Mouse (Mus musculus) heart, embryonic 16.5 days (tissue): ENCODE measurements around the gene Gse1. TPM values are rescaled to one million over a fixed set of nuclear protein-coding genes. Genes with fewer than 3 reads are reported as not detected.

Source experiments
- ATAC-seq: fragments of 200-750 bp; cut with Nextera tagmentation; replicated peaks from 2 replicates; pipeline ENCODE4 v1.8.0; 2017; ENCODE audit warnings: moderate number of reproducible peaks; ENCODE audit not compliant: insufficient read depth, low FRiP score; ENCODE audit errors: extremely low read depth
- H3K27ac ChIP-seq: fragments of 300-500 bp; sonication (generic); 2 replicates; pipeline ENCODE4 v1.5.1; 2014; ENCODE audit warnings: mild to moderate bottlenecking, low read length, control low read depth, moderate library complexity
- H3K27me3 ChIP-seq: fragments of 300-500 bp; sonication (generic); 2 replicates; pipeline ENCODE4 v1.6.1; 2014; ENCODE audit warnings: low read length, mixed read lengths; ENCODE audit not compliant: control insufficient read depth, insufficient read depth
- H3K36me3 ChIP-seq: fragments of 300-500 bp; sonication (generic); 2 replicates; pipeline ENCODE4 v1.6.1; 2014; ENCODE audit not compliant: control insufficient read depth, insufficient read depth
- H3K4me1 ChIP-seq: fragments of 300-500 bp; sonication (generic); 2 replicates; pipeline ENCODE4 v1.6.1; 2014; ENCODE audit warnings: low read length, mixed read lengths; ENCODE audit not compliant: control insufficient read depth, insufficient read depth
- H3K4me2 ChIP-seq: fragments of 300-500 bp; sonication (generic); 2 replicates; pipeline ENCODE4 v1.6.1; 2014; ENCODE audit warnings: low read depth, mild to moderate bottlenecking, control low read depth, low read length
- H3K4me3 ChIP-seq: fragments of 300-500 bp; sonication (generic); 2 replicates; pipeline ENCODE4 v1.5.1; 2014; ENCODE audit warnings: mild to moderate bottlenecking, control low read depth, low read length
- H3K9ac ChIP-seq: fragments of 300-500 bp; sonication (generic); 2 replicates; pipeline ENCODE4 v1.6.1; 2014; ENCODE audit warnings: low read length, control low read depth
- H3K9me3 ChIP-seq: fragments of 300-500 bp; sonication (generic); replicated peaks from 2 replicates; pipeline ENCODE4 v1.6.1; 2016; ENCODE audit warnings: low read length; ENCODE audit not compliant: control insufficient read depth
- WGBS: fragments of 180-500 bp; shearing (Covaris S2); extraction: QIAGEN DNeasy Blood & Tissue Kit; methylation state at CpG from one replicate; pipeline ENCODE4 v1.1.7; 2014; 5-methylcytosine and 5-hydroxymethylcytosine counted together
- polyA plus RNA-seq: library from polyadenylated mRNA; unstranded; fragments of >200 nt; fragmentation: Nextera tagmentation; extraction: Ambion mirVana; gene quantifications from 2 replicates; pipeline ENCODE4 v1.2.1, GENCODE M21; 2015

Gse1 gene
- polyA plus RNA-seq, 1 experiment from 2014 or later, result 7.7 TPM

DNA sequence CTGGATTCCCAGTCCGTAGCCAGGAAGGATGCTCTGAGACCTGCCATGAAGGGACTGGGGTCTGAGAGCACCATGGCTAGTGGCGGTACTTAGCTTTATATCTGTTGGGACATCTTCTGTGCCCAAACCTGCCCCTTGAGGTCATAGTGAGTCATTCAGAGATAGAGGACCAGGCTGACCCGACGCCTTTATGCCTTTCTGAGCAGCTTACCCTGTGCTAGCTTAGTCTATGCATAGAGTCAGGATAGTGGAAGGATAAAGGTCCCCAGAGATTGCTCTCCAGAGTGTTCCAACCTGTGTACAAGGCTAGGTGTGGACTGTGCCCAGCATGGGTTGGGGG, 264.6 kb downstream of the Gse1 start:
- Histone ChIP-seq H3K27ac (no peak overlapping the region), H3K9ac (peak overlapping the region; percentile 6; the same call in 1 of the 2 replicates), H3K4me2 (no peak overlapping the region; the same call in 1 of the 2 replicates), H3K27me3 (no peaks in the 10 kb centered on the region), H3K36me3 (no peaks in the 10 kb centered on the region), H3K4me1 (peaks cover 70% of the 10 kb centered on the region), H3K9me3 (no peaks in the 10 kb centered on the region), H3K4me3 (no peak overlapping the region)
- no peak for ATAC-seq
- 41% methylated on average over 4 of the region's 4 CpGs for WGBS

DNA sequence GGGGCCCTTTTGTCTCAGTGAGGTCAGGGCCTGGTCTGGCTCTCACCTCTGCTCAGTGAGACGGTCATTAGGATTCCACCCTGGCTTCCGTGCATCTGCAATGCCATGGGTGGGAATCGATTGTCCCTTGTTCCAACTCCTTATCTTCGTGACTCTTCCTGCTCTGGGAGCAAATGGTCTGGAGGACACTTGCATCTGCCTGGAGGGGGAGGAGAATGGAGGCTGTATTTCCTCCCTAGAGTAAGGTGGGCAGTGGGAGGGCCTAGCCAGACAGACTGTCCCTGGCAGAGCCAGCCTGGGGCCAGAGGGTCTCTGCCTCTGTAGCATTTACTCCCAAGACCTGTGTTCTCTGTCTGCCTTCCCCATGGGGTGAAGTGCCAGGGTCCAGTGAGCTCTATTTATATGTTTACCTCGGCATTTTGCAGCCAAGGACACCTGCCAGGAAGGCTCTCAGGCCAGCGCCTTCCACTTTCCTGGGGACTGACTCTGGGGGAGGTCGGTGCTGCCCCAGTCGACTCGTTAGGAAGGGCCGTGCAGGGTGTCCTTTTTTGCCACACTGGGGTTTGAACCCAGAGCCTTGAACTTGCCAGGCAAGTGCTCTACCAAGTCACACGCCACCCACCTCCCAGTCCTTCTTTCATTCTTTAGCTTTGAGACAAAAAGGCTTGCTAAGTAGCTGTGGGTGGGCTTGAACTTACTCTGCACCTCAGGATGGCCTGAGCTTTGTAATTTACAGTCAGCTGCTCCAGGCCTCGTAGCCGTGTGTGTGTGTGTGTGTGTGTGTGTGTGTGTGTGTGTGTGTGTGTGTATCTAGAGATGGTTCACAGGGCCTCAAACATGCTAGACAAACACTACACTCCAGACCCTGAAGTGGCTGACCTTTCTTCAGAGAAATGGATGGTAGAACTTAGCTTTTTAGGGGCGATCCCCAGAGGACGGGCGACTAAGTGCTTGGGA, 265.5 kb downstream of the Gse1 start:
- Histone ChIP-seq H3K4me1 (peaks cover 79% of the 10 kb centered on the region), H3K4me3 (no peak overlapping the region), H3K36me3 (no peaks in the 10 kb centered on the region), H3K4me2 (no peak overlapping the region), H3K27me3 (no peaks in the 10 kb centered on the region), H3K9me3 (no peaks in the 10 kb centered on the region), H3K27ac (peak overlapping the region; percentile 63), H3K9ac (peak overlapping the region; percentile 39)
- WGBS, result 58% methylated on average over 16 of the region's 16 CpGs
- no peak for ATAC-seq

DNA sequence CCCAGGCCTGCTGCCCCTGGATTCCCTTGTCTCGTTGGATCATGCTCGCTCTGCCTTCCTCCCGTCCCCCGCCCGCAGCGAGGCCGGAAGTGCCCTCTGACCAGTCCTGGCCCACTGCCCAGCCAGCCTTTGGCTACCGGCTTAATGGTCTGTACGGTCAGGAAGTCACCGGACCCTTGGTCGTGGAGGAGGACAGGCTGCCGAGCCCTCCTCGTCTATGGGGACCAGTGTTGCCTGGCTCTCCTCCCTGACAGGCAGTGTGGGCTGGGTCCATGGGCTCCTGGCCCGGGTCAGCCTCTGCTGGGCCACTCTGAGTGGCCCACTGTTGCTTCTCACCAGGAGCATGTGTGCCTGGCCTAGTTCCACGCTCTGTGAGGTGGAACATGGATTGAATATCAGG, 266.6 kb downstream of the Gse1 start:
- peak overlapping the region; percentile 63 for H3K27ac ChIP-seq
- H3K9me3 ChIP-seq, result no peaks in the 10 kb centered on the region
- peak overlapping the region; percentile 37 for H3K4me2 ChIP-seq
- no peak overlapping the region for H3K4me3 ChIP-seq
- ATAC-seq, result peak; percentile 10; the same call in 1 of the 2 replicates
- 16% methylated on average over 15 of the region's 15 CpGs for WGBS
- peak overlapping the region; percentile 68 for H3K9ac ChIP-seq
- no peaks in the 10 kb centered on the region for H3K27me3 ChIP-seq
- H3K36me3 ChIP-seq, result no peaks in the 10 kb centered on the region
- H3K4me1 ChIP-seq, result peaks cover 83% of the 10 kb centered on the region

DNA sequence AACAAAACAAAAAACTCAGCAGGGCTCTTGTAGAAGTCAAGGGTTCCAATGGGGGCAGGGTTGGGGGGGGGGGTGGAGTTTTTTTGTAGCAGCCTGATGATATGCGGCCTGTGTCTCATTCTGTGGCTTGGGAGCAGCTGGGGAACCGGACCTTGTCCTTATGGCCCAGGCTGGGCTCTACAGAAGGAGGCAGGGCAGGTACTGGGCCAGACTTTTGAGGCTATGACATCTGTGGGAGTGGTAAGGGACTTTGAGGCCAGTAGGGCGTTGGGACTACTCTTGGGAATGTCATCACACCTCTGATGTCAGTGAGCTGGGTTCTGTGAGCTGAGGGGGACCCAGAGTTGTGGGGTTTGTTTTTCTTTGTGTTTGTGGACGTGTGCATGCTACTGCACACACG, 267.2 kb downstream of the Gse1 start:
- no peaks in the 10 kb centered on the region for H3K36me3 ChIP-seq
- peak overlapping the region; percentile 68; the same call in 1 of the 2 replicates for H3K9ac ChIP-seq
- H3K4me2 ChIP-seq, result no peak overlapping the region
- WGBS, result 62% methylated on average over 5 of the region's 5 CpGs
- no peak for ATAC-seq
- no peak overlapping the region for H3K4me3 ChIP-seq
- peaks cover 79% of the 10 kb centered on the region for H3K4me1 ChIP-seq
- no peaks in the 10 kb centered on the region for H3K9me3 ChIP-seq
- peak overlapping the region; percentile 63 for H3K27ac ChIP-seq
- no peaks in the 10 kb centered on the region for H3K27me3 ChIP-seq

DNA sequence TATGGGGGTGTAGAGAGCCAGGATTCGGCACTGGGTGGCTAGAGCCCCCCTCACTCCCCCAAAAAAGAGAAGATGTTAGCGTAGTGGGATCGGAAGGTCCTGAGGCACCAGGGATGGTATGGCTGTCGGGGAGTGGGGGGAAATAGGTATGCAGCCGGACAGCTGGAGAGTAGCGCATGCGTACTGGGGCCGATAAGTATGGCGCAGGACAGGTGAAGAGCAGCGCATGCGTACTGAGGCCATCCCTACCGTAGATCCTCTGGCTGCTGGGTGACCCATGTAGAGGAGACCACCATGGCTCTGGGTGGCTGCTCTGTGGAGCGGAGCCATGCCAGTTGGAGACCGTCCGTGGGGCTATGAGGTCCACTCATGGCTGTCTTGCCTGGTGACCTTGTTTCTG, 268.2 kb downstream of the Gse1 start:
- Histone ChIP-seq H3K4me3 (no peak overlapping the region), H3K9ac (no peak overlapping the region), H3K4me1 (peaks cover 78% of the 10 kb centered on the region), H3K36me3 (no peaks in the 10 kb centered on the region), H3K27me3 (no peaks in the 10 kb centered on the region), H3K27ac (no peak overlapping the region), H3K4me2 (no peak overlapping the region), H3K9me3 (no peaks in the 10 kb centered on the region)
- 96% methylated on average over 15 of the region's 15 CpGs for WGBS
- ATAC-seq, result no peak

DNA sequence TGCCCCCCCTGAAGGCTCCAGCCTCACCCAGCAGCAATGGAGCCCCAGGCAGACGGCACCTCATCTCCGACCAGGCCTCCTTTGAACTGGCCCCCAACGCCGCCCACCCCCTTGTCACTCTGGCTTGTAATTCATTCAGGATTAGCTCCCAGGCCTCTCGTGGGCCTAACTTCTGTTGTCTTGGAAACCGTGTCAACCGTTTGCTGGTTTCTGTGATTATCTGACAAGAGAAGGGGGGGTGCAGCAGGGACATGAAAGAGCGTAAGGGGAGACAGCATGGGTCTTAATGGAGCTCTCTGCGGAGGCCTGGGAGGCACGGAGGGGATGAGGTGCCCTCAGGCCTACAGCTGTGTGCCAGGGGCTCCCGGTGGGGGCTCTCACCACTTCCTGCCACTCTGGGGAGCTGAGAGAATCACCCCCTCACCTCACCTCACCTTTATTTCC, 269.3 kb downstream of the Gse1 start:
- H3K4me2 ChIP-seq, result no peak overlapping the region
- WGBS, result 40% methylated on average over 11 of the region's 11 CpGs
- ATAC-seq, result 0 out of 2 replicates have a peak, but pooled peaks have one; percentile 25

DNA sequence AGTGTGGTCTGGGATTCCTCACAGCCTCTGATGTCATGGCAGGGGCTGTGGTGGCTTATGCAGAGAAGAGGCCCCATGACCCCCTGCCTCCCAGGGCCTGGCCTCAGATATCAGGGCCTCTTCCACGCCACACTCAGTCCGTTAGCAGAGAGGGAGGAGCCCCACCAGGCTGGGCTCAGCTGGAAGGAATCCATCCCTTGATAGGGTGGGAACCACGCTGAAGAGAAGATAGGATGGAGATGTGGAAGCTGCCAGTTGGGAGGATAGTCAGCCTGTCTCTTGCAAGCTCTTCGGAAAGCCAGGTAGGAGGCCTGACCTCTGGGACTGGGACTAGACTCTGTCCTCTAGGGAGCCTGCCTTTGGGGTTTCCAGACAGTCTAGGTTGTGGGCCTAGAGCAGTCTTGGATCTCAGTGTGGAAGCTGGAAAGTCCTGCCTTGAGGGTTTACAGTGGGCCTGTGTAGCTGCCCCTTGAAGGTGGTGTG, 270.1 kb downstream of the Gse1 start:
- Histone ChIP-seq H3K4me3 (peak overlapping the region; percentile 30), H3K9ac (peak overlapping the region; percentile 61)
- WGBS, result 13% methylated on average over 4 of the region's 4 CpGs

More for the DNA sequence above, 269.3 kb downstream of the Gse1 start:
- Histone ChIP-seq H3K27me3 (no peaks in the 10 kb centered on the region), H3K36me3 (no peaks in the 10 kb centered on the region), H3K4me3 (no peak overlapping the region), H3K9ac (peak overlapping the region; percentile 61), H3K27ac (peak overlapping the region; percentile 92), H3K9me3 (no peaks in the 10 kb centered on the region), H3K4me1 (peaks cover 74% of the 10 kb centered on the region)

DNA sequence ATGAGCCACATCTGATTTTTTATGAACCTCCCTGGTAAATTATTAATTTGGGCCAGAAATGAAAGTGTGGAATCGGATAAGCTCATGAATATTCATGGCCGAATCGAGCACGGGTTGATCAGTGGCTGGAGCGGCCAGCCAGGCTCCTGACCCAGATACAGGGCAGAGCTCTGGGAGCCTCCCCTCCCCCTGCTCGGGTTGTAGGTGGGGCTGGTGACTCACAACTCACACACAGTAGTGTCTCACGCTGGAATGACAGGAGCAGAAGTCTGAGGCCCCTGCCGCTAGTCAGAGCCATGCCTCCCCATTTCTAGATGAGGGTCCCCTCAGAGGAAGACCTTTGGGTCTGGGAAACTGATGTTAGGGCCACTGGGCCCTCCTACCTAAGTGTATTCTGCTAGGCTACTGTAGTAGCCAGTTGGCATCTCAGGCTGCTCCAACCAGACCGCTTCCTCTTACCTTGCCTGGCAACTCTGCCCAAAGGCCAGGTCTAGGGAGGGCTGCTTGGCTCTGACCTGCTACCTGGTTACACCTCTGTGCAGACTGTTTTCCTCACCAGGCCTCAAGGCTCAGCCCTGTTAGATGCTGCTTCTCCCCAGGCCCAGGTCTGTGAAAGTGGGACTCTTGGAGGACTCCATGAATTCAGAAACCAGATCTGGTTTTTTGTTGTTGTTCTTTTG, 270.8 kb downstream of the Gse1 start:
- 25% methylated on average over 9 of the region's 9 CpGs for WGBS
- peak; percentile 57 for ATAC-seq
- peak overlapping the region; percentile 30 for H3K4me3 ChIP-seq
- peak overlapping the region; percentile 60 for H3K4me2 ChIP-seq
- no peaks in the 10 kb centered on the region for H3K36me3 ChIP-seq
- peak overlapping the region; percentile 61 for H3K9ac ChIP-seq
- H3K4me1 ChIP-seq, result peaks cover 68% of the 10 kb centered on the region
- H3K27me3 ChIP-seq, result no peaks in the 10 kb centered on the region
- no peaks in the 10 kb centered on the region for H3K9me3 ChIP-seq
- H3K27ac ChIP-seq, result peak overlapping the region; percentile 92

More for the DNA sequence above, 270.1 kb downstream of the Gse1 start:
- Histone ChIP-seq H3K36me3 (no peaks in the 10 kb centered on the region), H3K27ac (peak overlapping the region; percentile 92), H3K9me3 (no peaks in the 10 kb centered on the region), H3K4me1 (peaks cover 69% of the 10 kb centered on the region), H3K4me2 (peak overlapping the region; percentile 60), H3K27me3 (no peaks in the 10 kb centered on the region)
- ATAC-seq, result peak; percentile 65
